Mouse (Mus musculus): Measurements from ENCODE around the gene Serpina3a.
"Not testable (repeated sequence)": the region's sequence is repeated elsewhere in the genome, so short reads cannot be mapped to it uniquely, and the experiment has no call there.

Gene Serpina3a

GRCm38 (mm10) chr12:104112333-104112732, at the start of gene Serpina3a:
TSS of gene Serpina3a (plus strand) at chr12:104112724.
- not testable (repeated sequence) for DNase-seq (ENCODE audit: low spot score in 2 of 2)

- DNase-seq (ENCODE audit: low spot score in 2 of 2) = peak in 1 of 2 experiments; percentile 12
Observed at GRCm38 (mm10) chr12:104064532-104064931, 48.0 kb upstream of the Serpina3a start.

DNA sequence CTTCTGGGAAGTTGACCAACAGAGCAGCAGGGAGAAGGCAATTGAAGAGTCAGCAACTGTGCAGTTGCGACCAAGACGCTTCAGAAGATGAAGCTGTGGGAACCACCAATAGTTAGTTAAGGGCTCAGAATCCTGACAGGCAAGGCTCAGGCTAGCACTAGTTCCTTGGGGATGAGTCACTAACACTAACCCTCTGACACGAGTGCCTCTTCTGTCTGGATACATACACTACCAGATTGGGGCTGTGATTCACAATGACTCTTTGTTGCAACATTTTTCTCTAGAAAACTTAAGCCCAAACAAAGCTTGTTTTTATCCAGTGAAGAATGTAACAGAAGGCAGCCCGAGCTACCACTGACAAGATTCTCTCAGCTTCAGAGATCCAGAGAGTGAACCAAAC, 47.5 kb upstream of the Serpina3a start:
- DNase-seq (ENCODE audit: low spot score in 2 of 2) = no peak

DNA sequence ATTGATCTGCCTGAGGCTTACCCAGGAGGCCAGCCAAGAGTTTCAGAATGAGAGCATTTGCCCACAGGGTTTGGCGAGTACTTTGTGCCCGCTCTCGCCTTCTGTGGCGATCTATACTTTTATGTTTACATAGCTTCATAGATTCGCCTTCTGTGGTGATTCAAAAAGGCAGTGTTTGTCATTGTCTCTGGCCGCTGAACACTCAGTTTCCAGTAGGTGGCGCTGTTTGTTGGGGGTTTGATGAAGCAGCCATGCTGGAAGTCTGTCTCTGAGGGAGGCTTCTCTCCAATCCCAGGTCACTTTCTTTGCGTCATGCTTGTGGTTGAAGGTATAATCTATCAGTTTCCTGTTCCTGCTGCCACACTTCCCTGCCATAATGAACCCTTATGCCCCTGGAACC, 46.3 kb upstream of the Serpina3a start:
- peak in 1 of 2 experiments; percentile 63 for DNase-seq (ENCODE audit: low spot score in 2 of 2)

DNA sequence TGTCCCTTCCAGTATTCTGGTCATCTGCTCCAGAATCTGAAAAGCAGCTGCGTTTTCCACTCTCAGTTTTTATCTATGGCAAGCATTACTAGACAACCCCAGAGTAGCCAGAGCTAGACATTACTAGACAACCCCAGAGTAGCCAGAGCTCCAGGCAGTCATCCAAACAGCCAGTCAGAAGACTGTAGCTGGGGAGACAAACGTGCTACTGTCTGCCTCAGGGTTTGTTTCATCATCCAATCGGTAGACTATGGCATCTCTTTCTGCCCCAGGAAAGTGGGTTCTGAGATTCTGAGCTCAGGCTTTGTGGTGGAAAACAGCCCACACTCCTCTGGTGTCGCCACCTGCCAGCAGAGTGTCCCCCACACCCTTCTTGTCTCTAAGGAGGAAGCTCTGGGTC, 45.0 kb upstream of the Serpina3a start:
- DNase-seq (ENCODE audit: low spot score in 2 of 2) = peak; percentile 51 to 77

DNA sequence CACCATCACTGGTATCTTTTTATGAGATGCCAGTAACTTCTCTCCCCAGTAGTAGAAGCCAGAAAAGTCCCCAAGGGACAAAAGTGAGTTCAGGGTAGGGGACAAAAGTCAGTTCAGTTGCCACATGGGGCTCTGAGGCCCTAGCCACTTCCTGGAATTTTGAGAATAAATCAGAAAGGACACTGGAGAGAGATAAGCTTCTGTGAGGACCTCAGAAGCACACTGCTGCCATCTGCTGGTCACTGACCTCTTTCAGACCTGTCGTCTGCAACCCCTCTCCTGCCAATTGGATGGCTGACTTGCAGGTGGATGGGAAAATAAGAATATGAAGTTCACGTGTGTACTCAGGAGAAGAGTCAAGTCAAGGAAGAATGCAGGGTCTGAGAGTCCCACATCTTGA, 42.9 kb upstream of the Serpina3a start:
- peak; percentile 31 to 68 for DNase-seq (ENCODE audit: low spot score in 2 of 2)

GRCm38 (mm10) chr12:104071708-104072107, 40.8 kb upstream of the Serpina3a start:
- DNase-seq (ENCODE audit: low spot score in 2 of 2) = no peak

- DNase-seq (ENCODE audit: low spot score in 2 of 2) = no peak
Observed at GRCm38 (mm10) chr12:104072286-104072685, 40.2 kb upstream of the Serpina3a start.

- DNase-seq (ENCODE audit: low spot score in 2 of 2) = no peak
Observed at GRCm38 (mm10) chr12:104090119-104090518, 22.4 kb upstream of the Serpina3a start.

DNA sequence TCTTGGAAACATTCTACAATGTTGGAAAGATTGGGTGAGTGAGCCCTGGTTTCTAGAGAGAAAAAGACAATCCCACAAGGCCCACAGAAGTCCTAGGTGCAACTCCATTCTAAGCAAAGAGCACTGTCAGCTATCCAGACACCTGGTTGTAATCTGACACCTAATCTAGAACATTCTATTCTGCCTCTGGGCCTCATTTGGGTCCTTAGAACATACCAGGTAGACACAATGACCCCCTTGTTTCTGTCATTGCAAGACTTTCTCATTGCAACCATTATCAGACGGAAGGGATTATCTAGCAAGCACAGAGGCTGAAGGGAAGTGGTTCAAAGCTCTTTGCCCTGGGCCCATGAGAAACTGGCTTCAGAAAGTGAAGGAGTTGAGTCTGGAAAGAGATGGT, 21.2 kb upstream of the Serpina3a start:
- DNase-seq (ENCODE audit: low spot score in 2 of 2) = no peak

DNA sequence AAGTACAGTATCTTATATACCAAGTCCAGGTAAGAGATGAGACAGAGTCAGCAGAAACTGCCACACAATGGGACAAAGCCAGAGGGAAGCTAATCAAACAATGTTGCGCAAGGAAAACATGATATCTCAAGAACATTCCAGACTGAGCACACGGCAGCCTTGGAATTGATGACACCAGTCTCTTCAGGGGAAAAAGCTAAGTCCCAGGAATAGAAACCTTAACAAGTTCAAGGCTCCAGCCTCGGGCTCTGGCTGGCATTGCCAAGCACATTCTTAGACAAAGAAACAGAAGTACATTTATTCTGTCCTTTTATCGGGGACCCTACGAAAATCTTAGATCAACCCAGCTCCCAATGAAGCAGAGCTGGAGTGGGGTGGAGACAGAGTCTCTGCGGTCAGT, 11.8 kb upstream of the Serpina3a start, which contains the start of gene Serpina5:
TSS of gene Serpina5 (plus strand) at position 346 of the 400 bp plus-strand sequence.
- DNase-seq (ENCODE audit: low spot score in 2 of 2) = no peak

DNA sequence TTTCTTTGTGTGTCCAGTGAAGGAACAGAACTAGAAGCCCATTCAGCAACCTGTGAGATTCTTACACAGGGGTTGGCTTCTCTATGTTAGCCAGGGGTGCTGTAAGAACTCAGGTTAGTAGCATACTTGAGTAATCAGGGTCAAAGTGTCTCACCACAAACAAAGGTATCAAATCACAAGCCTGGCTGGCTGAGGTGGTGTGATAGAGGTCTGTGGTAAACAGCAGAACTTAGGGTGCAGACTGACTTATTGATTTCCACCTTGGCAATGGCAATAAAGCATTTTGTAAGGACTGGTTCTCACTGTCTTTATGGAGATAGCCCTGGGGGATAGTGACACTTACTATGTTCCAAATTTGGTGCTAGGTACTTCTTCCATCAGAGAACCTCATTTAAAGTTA, 6.7 kb upstream of the Serpina3a start:
- no peak for DNase-seq (ENCODE audit: low spot score in 2 of 2)

GRCm38 (mm10) chr12:104106919-104107318, 5.6 kb upstream of the Serpina3a start:
- DNase-seq (ENCODE audit: low spot score in 2 of 2) = no peak

DNA sequence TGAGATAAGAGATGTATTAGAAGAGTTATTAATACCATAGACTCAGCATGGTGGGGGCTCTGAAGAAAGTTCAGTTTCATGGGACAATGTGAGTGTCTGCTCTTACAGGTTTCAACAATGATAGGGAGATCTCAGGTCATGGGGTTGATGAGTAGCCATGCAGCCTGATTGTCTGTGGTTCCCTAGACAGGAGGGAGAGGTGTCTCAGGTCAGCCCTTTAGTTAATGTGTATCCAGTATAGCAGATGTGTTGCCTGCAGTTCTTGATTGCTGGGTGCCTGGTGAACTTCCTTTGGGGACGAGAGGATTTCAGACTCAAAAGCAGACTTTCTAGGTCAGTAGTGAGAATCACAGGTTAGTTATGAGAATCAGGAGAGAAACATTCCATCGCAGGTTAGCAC, 4.0 kb upstream of the Serpina3a start:
- no peak for DNase-seq (ENCODE audit: low spot score in 2 of 2)

DNA sequence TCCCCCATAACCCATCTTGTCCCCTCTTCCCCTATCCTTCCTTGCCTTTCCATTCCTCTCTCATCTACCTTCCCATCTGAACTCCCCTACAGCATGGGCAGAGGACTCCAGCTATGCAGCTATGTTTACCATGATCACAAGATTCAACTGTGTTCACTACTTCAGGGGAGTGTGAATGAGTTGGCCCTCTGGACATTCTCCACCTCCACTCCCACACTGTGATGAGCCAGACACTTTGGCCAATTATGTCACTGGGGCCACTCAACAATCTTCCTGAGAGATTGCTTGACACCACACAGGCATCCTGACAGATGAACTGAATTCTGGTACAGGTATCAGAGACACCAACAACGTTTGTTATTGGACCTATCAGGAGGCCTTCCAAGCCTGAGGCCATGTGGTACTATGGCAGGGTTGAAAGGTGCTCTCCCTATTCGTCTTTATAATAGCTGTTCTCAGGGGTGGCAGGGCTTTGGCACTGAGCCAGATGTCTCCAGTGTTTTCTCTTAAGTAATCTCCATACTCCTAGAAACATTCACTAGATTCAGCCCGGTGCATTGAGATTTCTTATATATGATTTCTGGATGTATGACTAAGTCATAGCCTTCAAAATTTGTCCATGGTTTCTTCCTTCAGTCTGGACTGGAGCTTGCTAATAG, 2.5 kb downstream of the Serpina3a start:
- DNase-seq (ENCODE audit: low spot score in 2 of 2) = no peak

DNA sequence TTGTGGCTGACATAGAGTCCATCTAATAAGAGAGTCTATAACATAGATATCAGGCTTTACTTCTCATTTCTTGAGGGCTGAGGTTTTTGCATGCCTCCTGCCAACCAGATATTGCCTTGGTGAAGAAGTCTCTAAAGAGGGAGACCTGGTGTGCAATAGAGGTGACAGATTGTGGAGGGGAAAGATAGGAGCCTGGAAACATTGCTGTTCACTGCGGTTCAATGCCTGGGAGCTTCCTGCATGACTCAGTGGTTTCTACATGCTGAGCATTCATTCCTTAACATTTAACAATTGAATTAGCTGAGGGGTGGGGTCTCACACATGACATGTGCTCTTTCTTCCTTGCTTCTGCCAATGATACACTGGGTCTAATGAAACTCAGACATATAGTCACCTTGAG, 10.6 kb downstream of the Serpina3a start:
- no peak for DNase-seq (ENCODE audit: low spot score in 2 of 2)

- DNase-seq (ENCODE audit: low spot score in 2 of 2) = no peak
Observed at GRCm38 (mm10) chr12:104123996-104124395, 11.5 kb downstream of the Serpina3a start.

- DNase-seq (ENCODE audit: low spot score in 2 of 2) = peak; percentile 17
Observed at GRCm38 (mm10) chr12:104125021-104125560, 12.6 kb downstream of the Serpina3a start.

DNA sequence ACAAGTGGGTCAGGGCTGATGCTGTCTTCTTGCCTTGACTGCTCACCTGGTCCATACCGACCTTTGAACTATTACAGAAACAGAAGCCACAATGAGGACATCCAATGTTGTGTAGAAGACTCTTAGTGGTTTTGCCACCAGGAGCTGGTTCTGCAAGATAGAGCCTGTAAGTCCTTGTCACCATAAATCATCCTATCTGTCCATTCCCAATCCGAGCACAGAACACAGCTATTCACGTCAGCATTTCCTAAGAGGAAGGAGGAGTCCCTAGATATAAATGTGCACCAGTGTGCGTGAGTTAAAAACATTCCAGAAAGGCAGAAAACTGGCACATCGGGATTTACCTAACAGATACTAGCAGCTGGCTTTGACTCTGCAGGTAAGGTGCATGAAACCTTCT, 15.2 kb downstream of the Serpina3a start, which contains the start of gene Serpina3b:
TSS of gene Serpina3b (plus strand) at position 301 of the 400 bp plus-strand sequence.
- no peak for DNase-seq (ENCODE audit: low spot score in 2 of 2)

- DNase-seq (ENCODE audit: low spot score in 2 of 2) = peak; percentile 63 to 70
Observed at GRCm38 (mm10) chr12:104131041-104131440, 18.5 kb downstream of the Serpina3a start.

GRCm38 (mm10) chr12:104138216-104138615, 25.7 kb downstream of the Serpina3a start:
- DNase-seq (ENCODE audit: low spot score in 2 of 2) = no peak

- no peak for DNase-seq (ENCODE audit: low spot score in 2 of 2)
Observed at GRCm38 (mm10) chr12:104140543-104141103, 28.1 kb downstream of the Serpina3a start.

DNA sequence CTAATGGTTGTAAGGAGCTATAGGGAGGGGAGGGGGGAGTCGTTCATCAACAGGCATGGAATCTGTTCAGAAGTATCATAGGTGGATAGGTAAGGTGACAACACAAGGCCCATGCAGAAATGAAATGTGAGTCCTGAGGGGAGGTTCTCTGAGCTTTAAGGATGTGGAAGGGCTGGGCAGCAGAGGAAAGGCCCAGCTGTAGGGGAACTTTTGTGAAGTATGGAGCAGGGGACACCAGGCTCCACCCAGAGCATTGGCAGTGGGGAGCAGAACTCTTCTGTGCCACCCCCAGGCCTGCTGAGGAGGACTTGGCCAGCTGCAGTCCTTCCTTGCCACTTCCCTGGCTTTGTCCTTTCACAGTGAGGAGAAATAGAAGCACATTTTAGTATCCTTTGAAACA, 29.0 kb downstream of the Serpina3a start:
- no peak for DNase-seq (ENCODE audit: low spot score in 2 of 2)

Measured in heart, adult 9 months (tissue).